Mouse (Mus musculus): ENCODE measurements around the gene Traf3ip3.

The Traf3ip3 gene

GRCm38 (mm10) chr1:193201383-193201778, at the start of gene Traf3ip3:
Gene Traf3ip3, minus strand, starts transcription at chr1:193201703.
- DNase-seq (ENCODE audit: low spot score in 2 of 2), result peak; percentile 90 to 92

GRCm38 (mm10) chr1:193250026-193250425, 48.5 kb upstream of the Traf3ip3 start:
- no peak for DNase-seq (ENCODE audit: low spot score in 2 of 2)

- DNase-seq (ENCODE audit: low spot score in 2 of 2), result no peak
Measured at GRCm38 (mm10) chr1:193244235-193244634, 42.7 kb upstream of the Traf3ip3 start.

- DNase-seq (ENCODE audit: low spot score in 2 of 2), result no peak
Measured at GRCm38 (mm10) chr1:193243571-193244193, 42.2 kb upstream of the Traf3ip3 start.

- DNase-seq (ENCODE audit: low spot score in 2 of 2), result peak in 1 of 2 experiments; percentile 4
Measured at GRCm38 (mm10) chr1:193242863-193243262, 41.4 kb upstream of the Traf3ip3 start.

- DNase-seq (ENCODE audit: low spot score in 2 of 2), result no peak
Measured at GRCm38 (mm10) chr1:193242238-193242637, 40.7 kb upstream of the Traf3ip3 start.

GRCm38 (mm10) chr1:193241436-193241835, 39.9 kb upstream of the Traf3ip3 start:
- no peak for DNase-seq (ENCODE audit: low spot score in 2 of 2)

- DNase-seq (ENCODE audit: low spot score in 2 of 2), result no peak
Measured at GRCm38 (mm10) chr1:193238426-193238825, 36.9 kb upstream of the Traf3ip3 start.

GRCm38 (mm10) chr1:193234930-193235329, 33.4 kb upstream of the Traf3ip3 start:
- no peak for DNase-seq (ENCODE audit: low spot score in 2 of 2)

- DNase-seq (ENCODE audit: low spot score in 2 of 2), result no peak
Measured at GRCm38 (mm10) chr1:193234130-193234645, 32.7 kb upstream of the Traf3ip3 start.

- no peak for DNase-seq (ENCODE audit: low spot score in 2 of 2)
Measured at GRCm38 (mm10) chr1:193232732-193233131, 31.2 kb upstream of the Traf3ip3 start.

GRCm38 (mm10) chr1:193230935-193231334, 29.4 kb upstream of the Traf3ip3 start:
- no peak for DNase-seq (ENCODE audit: low spot score in 2 of 2)

GRCm38 (mm10) chr1:193230531-193230930, 29.0 kb upstream of the Traf3ip3 start:
- DNase-seq (ENCODE audit: low spot score in 2 of 2), result no peak

- no peak for DNase-seq (ENCODE audit: low spot score in 2 of 2)
Measured at GRCm38 (mm10) chr1:193229570-193229969, 28.1 kb upstream of the Traf3ip3 start.

GRCm38 (mm10) chr1:193227537-193227936, 26.0 kb upstream of the Traf3ip3 start:
- DNase-seq (ENCODE audit: low spot score in 2 of 2), result no peak

GRCm38 (mm10) chr1:193226724-193227522, 25.4 kb upstream of the Traf3ip3 start:
- no peak for DNase-seq (ENCODE audit: low spot score in 2 of 2)

GRCm38 (mm10) chr1:193226114-193226513, 24.6 kb upstream of the Traf3ip3 start:
- no peak for DNase-seq (ENCODE audit: low spot score in 2 of 2)

GRCm38 (mm10) chr1:193225531-193225930, 24.0 kb upstream of the Traf3ip3 start:
- no peak for DNase-seq (ENCODE audit: low spot score in 2 of 2)

GRCm38 (mm10) chr1:193220408-193220807, 18.9 kb upstream of the Traf3ip3 start:
- no peak for DNase-seq (ENCODE audit: low spot score in 2 of 2)

- no peak for DNase-seq (ENCODE audit: low spot score in 2 of 2)
Measured at GRCm38 (mm10) chr1:193216000-193216399, 14.5 kb upstream of the Traf3ip3 start.

- DNase-seq (ENCODE audit: low spot score in 2 of 2), result no peak
Measured at GRCm38 (mm10) chr1:193214053-193214452, 12.6 kb upstream of the Traf3ip3 start.

GRCm38 (mm10) chr1:193211371-193211770, 9.9 kb upstream of the Traf3ip3 start:
- no peak for DNase-seq (ENCODE audit: low spot score in 2 of 2)

- DNase-seq (ENCODE audit: low spot score in 2 of 2), result peak; percentile 48 to 68
Measured at GRCm38 (mm10) chr1:193208178-193208577, 6.7 kb upstream of the Traf3ip3 start.

All from natural killer cell, adult 2 months (primary cell).